Mouse (Mus musculus): ENCODE results near the gene Sox6.

Gene Sox6

GRCm38 (mm10) chr7:115984076-115984475, 54.5 kb downstream of the Sox6 start:
- DNase-seq = no peak

- DNase-seq = no peak
Measured at GRCm38 (mm10) chr7:115979813-115980512, 58.6 kb downstream of the Sox6 start.

- no peak for DNase-seq
Measured at GRCm38 (mm10) chr7:115974518-115974917, 64.1 kb downstream of the Sox6 start.

- DNase-seq = no peak
Measured at GRCm38 (mm10) chr7:115967186-115967585, 71.4 kb downstream of the Sox6 start.

GRCm38 (mm10) chr7:115966181-115966580, 72.4 kb downstream of the Sox6 start:
- DNase-seq = no peak

GRCm38 (mm10) chr7:115953046-115953445, 85.5 kb downstream of the Sox6 start:
- no peak for DNase-seq

GRCm38 (mm10) chr7:115952235-115952634, 86.4 kb downstream of the Sox6 start:
- DNase-seq = no peak

- DNase-seq = no peak
Measured at GRCm38 (mm10) chr7:115951689-115952088, 86.9 kb downstream of the Sox6 start.

GRCm38 (mm10) chr7:115947916-115948315, 90.7 kb downstream of the Sox6 start:
- DNase-seq = no peak

GRCm38 (mm10) chr7:115946559-115946958, 92.0 kb downstream of the Sox6 start:
- DNase-seq = peak; percentile 16

GRCm38 (mm10) chr7:115945516-115945915, 93.1 kb downstream of the Sox6 start:
- DNase-seq = no peak

GRCm38 (mm10) chr7:115944250-115944649, 94.3 kb downstream of the Sox6 start:
- no peak for DNase-seq

GRCm38 (mm10) chr7:115941766-115942165, 96.8 kb downstream of the Sox6 start:
- DNase-seq = no peak

GRCm38 (mm10) chr7:115939292-115939691, 99.3 kb downstream of the Sox6 start:
- DNase-seq = no peak

- DNase-seq = no peak
Measured at GRCm38 (mm10) chr7:115936908-115937307, 101.7 kb downstream of the Sox6 start.

GRCm38 (mm10) chr7:115915338-115915737, 123.3 kb downstream of the Sox6 start:
- no peak for DNase-seq

- no peak for DNase-seq
Measured at GRCm38 (mm10) chr7:115910313-115910712, 128.3 kb downstream of the Sox6 start.

GRCm38 (mm10) chr7:115904798-115905207, 133.8 kb downstream of the Sox6 start:
- no peak for DNase-seq

GRCm38 (mm10) chr7:115903931-115904797, 134.4 kb downstream of the Sox6 start:
- no peak for DNase-seq

- no peak for DNase-seq
Measured at GRCm38 (mm10) chr7:115903368-115903767, 135.2 kb downstream of the Sox6 start.

- DNase-seq = no peak
Measured at GRCm38 (mm10) chr7:115895831-115896230, 142.8 kb downstream of the Sox6 start.

- no peak for DNase-seq
Measured at GRCm38 (mm10) chr7:115895028-115895671, 143.4 kb downstream of the Sox6 start.

- no peak for DNase-seq
Measured at GRCm38 (mm10) chr7:115891482-115891881, 147.1 kb downstream of the Sox6 start.

GRCm38 (mm10) chr7:115889926-115890325, 148.7 kb downstream of the Sox6 start:
- no peak for DNase-seq

Measured in cerebellum, adult 8-10 months (tissue).